Mouse (Mus musculus) adrenal gland, adult 18-20 months (tissue): ENCODE measurements at regions not wholly inside any gene's neighbourhood (a gene's known extent, or its start where the extent isn't known, plus 50 kb on each side); places are given as distances from the start of the nearest gene placed in this dataset.

Experiments
- DNase-seq, 2 experiments: peaks; one replicate each; pipeline ENCODE4 v3.0.0; 2021 to 2022; ENCODE audit warnings: low spot score in 2 of 2

DNA sequence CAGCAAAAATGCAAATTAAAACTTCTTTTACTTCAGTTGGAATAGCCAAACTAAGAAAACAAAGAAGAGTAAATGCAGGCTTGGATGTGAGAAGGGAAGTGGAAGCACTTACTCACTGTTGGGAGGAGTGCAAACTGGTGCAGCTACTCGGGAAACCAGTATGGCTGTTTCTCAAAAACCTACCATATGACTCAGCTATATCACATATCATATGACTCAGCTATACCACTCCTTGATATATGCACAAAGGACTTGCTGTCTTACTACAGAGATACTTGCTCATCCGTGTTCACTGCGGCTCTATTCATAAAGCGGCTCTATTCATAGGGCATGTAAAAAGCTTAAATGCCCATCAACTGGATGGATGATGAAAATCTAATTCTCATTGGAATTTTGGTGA lies 59.5 kb upstream of the Fam19a1 start:
- DNase-seq: no peak

- DNase-seq: no peak
These were observed 55.9 kb upstream of the Fam19a1 start for GRCm38 (mm10) chr6:96057011-96057410.

DNA sequence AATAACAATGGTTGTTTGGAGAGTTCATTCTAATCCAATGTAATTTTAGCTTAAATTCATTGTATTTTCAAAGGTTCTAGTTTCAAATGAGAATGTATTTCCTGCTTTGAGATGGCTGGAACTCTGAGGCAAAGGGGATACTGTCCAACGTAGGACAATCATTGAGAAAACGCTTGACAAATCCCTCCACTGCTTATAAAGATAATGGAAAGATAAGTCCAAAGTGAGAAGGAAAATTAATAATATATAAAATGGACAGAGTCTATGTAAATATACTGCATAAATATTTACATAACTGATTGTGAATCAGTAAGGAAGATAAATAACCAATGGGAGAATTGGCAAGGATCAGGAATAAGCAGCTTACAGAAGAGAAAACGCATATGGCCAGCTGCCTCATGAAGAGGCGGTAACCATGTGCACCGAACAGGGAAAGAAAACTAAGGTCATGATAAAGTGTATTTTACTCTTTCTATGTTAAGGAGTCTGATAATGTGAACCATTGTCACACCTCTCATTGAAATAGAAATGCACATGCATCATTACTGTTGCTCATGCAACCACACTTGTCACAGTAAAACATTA lies 55.3 kb upstream of the Fam19a1 start:
- DNase-seq: no peak

DNA sequence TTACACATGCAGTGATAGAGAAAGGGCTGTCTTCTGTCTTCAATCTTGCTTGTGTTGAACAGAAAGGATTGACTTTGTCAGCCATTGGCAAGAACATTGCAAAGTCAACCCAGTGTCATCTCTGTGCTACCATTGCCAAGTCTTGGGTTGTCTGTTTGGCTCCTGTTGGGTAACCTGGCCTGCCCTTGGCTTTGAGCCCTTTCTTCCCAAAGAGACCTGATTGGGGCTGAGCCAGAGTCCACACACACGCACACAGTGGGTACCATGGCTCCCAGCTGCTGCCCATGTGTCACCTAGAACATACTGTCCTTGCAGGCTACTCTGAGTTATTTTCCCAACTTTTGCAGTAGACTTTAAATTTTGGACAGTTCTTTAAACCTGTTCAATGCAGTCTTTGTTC lies 51.0 kb upstream of the Fam19a1 start:
- no peak for DNase-seq
